Comparison of ENCODE assay signal across 28 mouse cellular contexts in the genomic region with DNA sequence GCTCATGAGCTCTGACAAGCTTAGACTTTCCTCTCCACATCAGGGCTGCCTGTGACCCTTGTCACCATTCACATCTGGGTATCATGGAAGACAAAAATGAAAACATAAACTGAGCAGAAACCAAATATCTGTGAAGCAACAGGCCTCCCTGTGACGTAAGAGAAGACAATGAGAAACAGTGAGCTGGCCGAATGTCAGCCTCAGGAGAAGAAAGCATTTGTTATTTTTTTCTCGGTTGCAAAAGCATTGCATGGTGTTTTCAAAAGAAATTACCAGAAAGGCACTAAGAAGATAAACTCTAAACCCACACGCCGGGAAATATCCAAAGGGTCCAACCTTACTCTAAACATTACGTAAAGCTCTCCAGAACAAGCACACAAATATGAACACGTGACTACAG. TPM values are rescaled to one million over a fixed set of nuclear protein-coding genes. Genes with fewer than 3 reads are reported as not detected.
DNase-seq lines count a peak whose midpoint lies in the region; ATAC-seq and TF ChIP-seq lines count a peak whose summit lies in the region.
"Had no signal": no experiment of that assay in that cellular context is flagged by ENCODE, and none has a peak within 500 bp of the region (broad histone marks: within the 10 kb centered on the region; RNA-seq: fewer than 3 reads in every experiment).

No protein-coding gene starts in this region.

- TF ChIP-seq POLR2A in lung, adult 2 months (IDR thresholded peaks at IDR 0.05; ENCODE audit: borderline replicate concordance, extremely low read depth, low read depth, low read length) = no peak

- WGBS in lung, postnatal 0 days = 40% methylated on average over 7 of the region's 7 CpGs
- WGBS in lung, adult 2 months = 46% methylated on average over 7 of the region's 7 CpGs

- no peaks in the 10 kb centered on the region for H3K36me3 ChIP-seq in lung, postnatal 0 days (ENCODE audit: insufficient read depth, low read length)

- H3K4me1 ChIP-seq in lung, postnatal 0 days (ENCODE audit: insufficient read depth, low read depth, low read length) = peaks cover 3% of the 10 kb centered on the region; the same call in 1 of the 2 replicates
- peaks cover 5% of the 10 kb centered on the region; the same call in 1 of the 2 replicates for H3K4me1 ChIP-seq in lung, adult 2 months (ENCODE audit: control insufficient read depth, insufficient read depth, low read length)
- peaks cover 30% of the 10 kb centered on the region for H3K4me1 ChIP-seq in brown adipose tissue, adult 24 weeks (ENCODE audit: control insufficient read depth, insufficient read depth, insufficient read length, low read length)
- H3K4me1 ChIP-seq: embryonic facial prominence, embryonic 12.5 days had no signal

- no peak overlapping the region for H3K4me2 ChIP-seq in lung, postnatal 0 days (replicated peaks; ENCODE audit: low read depth, low read length)
- H3K4me2 ChIP-seq: embryonic facial prominence, embryonic 12.5 days; forebrain, embryonic 12.5 days; forebrain, embryonic 15.5 days; hindbrain, embryonic 12.5 days; hindbrain, embryonic 15.5 days had no signal

- H3K27me3 ChIP-seq in lung, postnatal 0 days (replicated peaks; ENCODE audit: insufficient read depth, low read length) = no peaks in the 10 kb centered on the region
- H3K27me3 ChIP-seq: embryonic facial prominence, embryonic 12.5 days; forebrain, embryonic 12.5 days; forebrain, embryonic 15.5 days; hindbrain, embryonic 12.5 days; hindbrain, embryonic 15.5 days had no signal

- DNase-seq in lung, postnatal 0 days (ENCODE audit: low spot score) = peak; percentile 69
- DNase-seq in lung, adult 2 months = no peak
- peak; percentile 50 for DNase-seq in fibroblast of lung, adult 2 months (ENCODE audit: low read depth)
- DNase-seq in spleen, postnatal 14 days (ENCODE audit: low spot score in 2 of 2) = no peak
- no peak for DNase-seq in adrenal gland, postnatal 14 days
- DNase-seq: adrenal gland, postnatal 10 days; cerebellum, adult 11-12 months; cerebellum, adult 8-10 months; cerebellum, postnatal 10 days; cerebellum, postnatal 36 days; embryo, embryonic 11 days; gastrocnemius, postnatal 25 days; heart, adult 2 months; heart, postnatal 10 days; heart, postnatal 4 days; kidney, adult 2 months had no signal

- ATAC-seq in lung, postnatal 0 days = peak; percentile 25; the same call in 1 of the 2 replicates
- ATAC-seq: activated CD4-positive, CD25-positive, alpha-beta regulatory T cell, adult 4 months; CD4-positive, CD25-positive, alpha-beta regulatory T cell, adult 4 months; forebrain, embryonic 15.5 days; intestine, postnatal 0 days had no signal

- H3K4me3 ChIP-seq in lung, postnatal 0 days (ENCODE audit: low read depth, low read length) = no peak overlapping the region
- no peak overlapping the region for H3K4me3 ChIP-seq in lung, adult 2 months (replicated peaks; ENCODE audit: extremely low read depth, low read depth, low read length)
- no peak overlapping the region for H3K4me3 ChIP-seq in brown adipose tissue, adult 24 weeks (ENCODE audit: insufficient read depth, low read depth, low read length)
- H3K4me3 ChIP-seq: embryonic facial prominence, embryonic 12.5 days; forebrain, embryonic 12.5 days; forebrain, embryonic 15.5 days; heart, adult 2 months; heart, embryonic 10.5 days; hindbrain, embryonic 12.5 days; hindbrain, embryonic 15.5 days had no signal

- no peaks in the 10 kb centered on the region for H3K9me3 ChIP-seq in lung, postnatal 0 days (ENCODE audit: low read length)
- H3K9me3 ChIP-seq: embryonic facial prominence, embryonic 12.5 days; forebrain, embryonic 12.5 days; forebrain, embryonic 15.5 days; heart, embryonic 10.5 days; hindbrain, embryonic 12.5 days; hindbrain, embryonic 15.5 days had no signal

- H3K27ac ChIP-seq in lung, postnatal 0 days (ENCODE audit: low read length) = peak overlapping the region; percentile 15; the same call in 1 of the 2 replicates
- peak overlapping the region; percentile 49 for H3K27ac ChIP-seq in brown adipose tissue, adult 24 weeks (replicated peaks; ENCODE audit: low read depth, low read length)
- H3K27ac ChIP-seq: embryonic facial prominence, embryonic 12.5 days; forebrain, embryonic 12.5 days; forebrain, embryonic 15.5 days; heart, adult 2 months; heart, embryonic 10.5 days; hindbrain, embryonic 12.5 days; hindbrain, embryonic 15.5 days had no signal

- no peak for TF ChIP-seq EP300 in lung, postnatal 0 days (IDR thresholded peaks at IDR 0.05)

- H3K9ac ChIP-seq in lung, postnatal 0 days (replicated peaks; ENCODE audit: low read depth) = no peak overlapping the region
- H3K9ac ChIP-seq: embryonic facial prominence, embryonic 12.5 days; forebrain, embryonic 12.5 days; forebrain, embryonic 15.5 days; hindbrain, embryonic 12.5 days; hindbrain, embryonic 15.5 days had no signal

- no peak for TF ChIP-seq CTCF in lung, postnatal 0 days (IDR thresholded peaks at IDR 0.05)
- TF ChIP-seq CTCF in lung, adult 2 months (IDR thresholded peaks at IDR 0.05; ENCODE audit: insufficient read depth, low read length) = no peak

RNA-seq across cellular contexts. Expression of gene Rnf144a, which starts 41.3 kb away (rescaled TPM):
- 69.6 and 73.7 TPM in 2 replicates for polyA plus RNA-seq in lung, postnatal 0 days (2015; fragmentation: Nextera tagmentation; extraction: Ambion mirVana)
- 76.2 and 128 TPM in 2 replicates for polyA plus RNA-seq in lung, adult 2 months (2012; rRNA removed)
- 16.9 and 22.9 TPM in 2 replicates for polyA plus RNA-seq in brown adipose tissue, adult 24 weeks (2012; ENCODE audit: insufficient read depth, insufficient read length, missing spikeins)
- 24.1 and 33.5 TPM in 2 replicates for total RNA-seq in adrenal gland, postnatal 14 days (2021)
- total RNA-seq: MEL had no signal
- polyA plus RNA-seq: C2C12 had no signal

Comparison
In these comparisons a context has a peak if more than half of its experiments do, and no peak if none do; other contexts are left out.
1. DNase-seq: peak in lung, postnatal 0 days (single experiment) and fibroblast of lung, adult 2 months (single experiment); none in lung, adult 2 months (single experiment), spleen, postnatal 14 days (0 of 2) and adrenal gland, postnatal 14 days (single experiment).